Mouse (Mus musculus) lung, embryonic 16.5 days (tissue): ENCODE data around the gene Ets2. TPM values are rescaled to one million over a fixed set of nuclear protein-coding genes. Genes with fewer than 3 reads are reported as not detected.
"Not testable (repeated sequence)": the region's sequence is repeated elsewhere in the genome, so short reads cannot be mapped to it uniquely, and the experiment has no call there.

Source experiments
- ATAC-seq: fragments of 200-750 bp; cut with Nextera tagmentation; 2 replicates; pipeline ENCODE4 v1.8.0; 2017; ENCODE audit warnings: low read depth, mild to moderate bottlenecking, moderate library complexity
- H3K27ac ChIP-seq: fragments of 300-500 bp; sonication (generic); 2 replicates; pipeline ENCODE4 v1.5.1; 2014; ENCODE audit warnings: mild to moderate bottlenecking, control low read depth, low read length
- H3K27me3 ChIP-seq: fragments of 300-500 bp; sonication (generic); 2 replicates; pipeline ENCODE4 v1.6.1; 2014; ENCODE audit warnings: low read depth, low read length, mixed read lengths; ENCODE audit not compliant: control insufficient read depth, insufficient read depth
- H3K36me3 ChIP-seq: fragments of 300-500 bp; sonication (generic); 2 replicates; pipeline ENCODE4 v1.6.1; 2014; ENCODE audit warnings: low read length; ENCODE audit not compliant: control insufficient read depth, insufficient read depth
- H3K4me1 ChIP-seq: fragments of 300-500 bp; sonication (generic); replicated peaks from 2 replicates; pipeline ENCODE4 v1.6.1; 2014; ENCODE audit warnings: low read length, mixed read lengths; ENCODE audit not compliant: control insufficient read depth, insufficient read depth
- H3K4me2 ChIP-seq: fragments of 300-500 bp; sonication (generic); 2 replicates; pipeline ENCODE4 v1.6.1; 2014; ENCODE audit warnings: low read depth, low read length, control low read depth
- H3K4me3 ChIP-seq: fragments of 300-500 bp; sonication (generic); 2 replicates; pipeline ENCODE4 v1.5.1; 2014; ENCODE audit warnings: mild to moderate bottlenecking, low read length, control low read depth
- H3K9ac ChIP-seq: fragments of 300-500 bp; sonication (generic); 2 replicates; pipeline ENCODE4 v1.6.1; 2014; ENCODE audit warnings: low read length, control low read depth
- H3K9me3 ChIP-seq: fragments of 300-500 bp; sonication (generic); 2 replicates; pipeline ENCODE4 v1.6.1; 2016; ENCODE audit warnings: low read length; ENCODE audit not compliant: control insufficient read depth
- WGBS: fragments of 180-500 bp; shearing (Covaris S2); extraction: QIAGEN DNeasy Blood & Tissue Kit; methylation state at CpG from one replicate; pipeline ENCODE4 v1.1.7; 2014; 5-methylcytosine and 5-hydroxymethylcytosine counted together
- polyA plus RNA-seq: library from polyadenylated mRNA; unstranded; fragments of >200 nt; fragmentation: Nextera tagmentation; extraction: Ambion mirVana; gene quantifications from 2 replicates; pipeline ENCODE4 v1.2.1, GENCODE M21; 2015

Gene Ets2
- polyA plus RNA-seq, 1 experiment from 2014 or later, result 123 TPM

GRCm38 (mm10) chr16:95708211-95709004, 6.5 kb downstream of the Ets2 start:
- Histone ChIP-seq H3K4me3 (peak overlapping the region; percentile 28), H3K4me1 (peaks cover 37% of the 10 kb centered on the region), H3K9ac (peak overlapping the region; percentile 45), H3K9me3 (no peaks in the 10 kb centered on the region), H3K27me3 (no peaks in the 10 kb centered on the region), H3K36me3 (peaks cover 37% of the 10 kb centered on the region), H3K4me2 (peak overlapping the region; percentile 45), H3K27ac (peak overlapping the region; percentile 75)
- ATAC-seq, result peak; percentile 29; the same call in 1 of the 2 replicates
- 31% methylated on average over 21 of the region's 21 CpGs for WGBS

GRCm38 (mm10) chr16:95709175-95709574, 7.3 kb downstream of the Ets2 start:
- 39% methylated on average over 4 of the region's 4 CpGs for WGBS
- Histone ChIP-seq H3K9me3 (no peaks in the 10 kb centered on the region), H3K4me1 (peaks cover 33% of the 10 kb centered on the region), H3K36me3 (peaks cover 43% of the 10 kb centered on the region), H3K4me2 (no peak overlapping the region), H3K27ac (peak overlapping the region; percentile 75; the same call in 1 of the 2 replicates), H3K9ac (no peak overlapping the region), H3K27me3 (no peaks in the 10 kb centered on the region), H3K4me3 (no peak overlapping the region)
- ATAC-seq, result no peak

- Histone ChIP-seq H3K9me3 (no peaks in the 10 kb centered on the region), H3K9ac (no peak overlapping the region), H3K27ac (no peak overlapping the region), H3K4me3 (no peak overlapping the region), H3K4me1 (peaks cover 28% of the 10 kb centered on the region), H3K27me3 (no peaks in the 10 kb centered on the region), H3K36me3 (peaks cover 52% of the 10 kb centered on the region), H3K4me2 (no peak overlapping the region)
- ATAC-seq, result no peak
- 85% methylated on average over 6 of the region's 6 CpGs for WGBS
Observed at GRCm38 (mm10) chr16:95710129-95710528, 8.3 kb downstream of the Ets2 start.

- WGBS, result 91% methylated on average over 10 of the region's 10 CpGs
- Histone ChIP-seq H3K36me3 (peaks cover 63% of the 10 kb centered on the region), H3K9ac (no peak overlapping the region), H3K4me2 (no peak overlapping the region), H3K9me3 (no peaks in the 10 kb centered on the region), H3K4me1 (peaks cover 28% of the 10 kb centered on the region), H3K4me3 (no peak overlapping the region), H3K27ac (no peak overlapping the region), H3K27me3 (no peaks in the 10 kb centered on the region)
- no peak for ATAC-seq
Observed at GRCm38 (mm10) chr16:95712121-95712520, 10.2 kb downstream of the Ets2 start.

GRCm38 (mm10) chr16:95713077-95713476, 11.2 kb downstream of the Ets2 start:
- not testable (repeated sequence) for H3K9ac ChIP-seq, H3K4me3 ChIP-seq, H3K4me2 ChIP-seq, H3K27ac ChIP-seq, ATAC-seq, H3K27me3 ChIP-seq, H3K9me3 ChIP-seq
- WGBS, result 79% methylated on average over 2 of the region's 2 CpGs
- H3K36me3 ChIP-seq, result peaks cover 72% of the 10 kb centered on the region
- H3K4me1 ChIP-seq, result peaks cover 21% of the 10 kb centered on the region

GRCm38 (mm10) chr16:95715026-95715425, 13.2 kb downstream of the Ets2 start:
- no peak overlapping the region for H3K4me3 ChIP-seq
- WGBS, result 73% methylated on average over 11 of the region's 11 CpGs
- no peak for ATAC-seq
- H3K27ac ChIP-seq, result no peak overlapping the region
- H3K27me3 ChIP-seq, result no peaks in the 10 kb centered on the region
- H3K36me3 ChIP-seq, result peaks cover 86% of the 10 kb centered on the region
- no peaks in the 10 kb centered on the region for H3K9me3 ChIP-seq
- no peak overlapping the region for H3K9ac ChIP-seq
- peaks cover 12% of the 10 kb centered on the region; the same call in 1 of the 2 replicates for H3K4me1 ChIP-seq
- no peak overlapping the region for H3K4me2 ChIP-seq

- Histone ChIP-seq H3K27ac (peak overlapping the region; percentile 65), H3K4me2 (no peak overlapping the region), H3K27me3 (no peaks in the 10 kb centered on the region), H3K36me3 (peaks cover 90% of the 10 kb centered on the region), H3K4me1 (peaks cover 12% of the 10 kb centered on the region; the same call in 1 of the 2 replicates), H3K9me3 (peaks cover 4% of the 10 kb centered on the region), H3K9ac (no peak overlapping the region), H3K4me3 (no peak overlapping the region)
- 59% methylated on average over 12 of the region's 12 CpGs for WGBS
- peak; percentile 74 for ATAC-seq
Observed at GRCm38 (mm10) chr16:95716061-95716706, 14.3 kb downstream of the Ets2 start.

- Histone ChIP-seq H3K36me3 (peaks cover 80% of the 10 kb centered on the region), H3K4me2 (no peak overlapping the region)
Observed at GRCm38 (mm10) chr16:95717631-95718030, 15.8 kb downstream of the Ets2 start.

GRCm38 (mm10) chr16:95718119-95718518, 16.2 kb downstream of the Ets2 start:
- Histone ChIP-seq H3K4me3 (no peak overlapping the region), H3K9ac (no peak overlapping the region), H3K27me3 (no peaks in the 10 kb centered on the region), H3K9me3 (peaks cover 7% of the 10 kb centered on the region), H3K36me3 (peaks cover 79% of the 10 kb centered on the region), H3K4me2 (no peak overlapping the region), H3K27ac (no peak overlapping the region), H3K4me1 (peaks cover 12% of the 10 kb centered on the region; the same call in 1 of the 2 replicates)
- no peak for ATAC-seq
- 96% methylated on average over 4 of the region's 4 CpGs for WGBS

More at GRCm38 (mm10) chr16:95717631-95718030, 15.8 kb downstream of the Ets2 start:
- Histone ChIP-seq H3K27me3 (no peaks in the 10 kb centered on the region), H3K4me3 (no peak overlapping the region), H3K9me3 (peaks cover 7% of the 10 kb centered on the region), H3K27ac (no peak overlapping the region), H3K4me1 (peaks cover 12% of the 10 kb centered on the region; the same call in 1 of the 2 replicates), H3K9ac (no peak overlapping the region)
- no peak for ATAC-seq
- WGBS, result 92% methylated on average over 6 of the region's 6 CpGs
